ENCODE assay signal across 8 mouse cellular contexts in the genomic region with DNA sequence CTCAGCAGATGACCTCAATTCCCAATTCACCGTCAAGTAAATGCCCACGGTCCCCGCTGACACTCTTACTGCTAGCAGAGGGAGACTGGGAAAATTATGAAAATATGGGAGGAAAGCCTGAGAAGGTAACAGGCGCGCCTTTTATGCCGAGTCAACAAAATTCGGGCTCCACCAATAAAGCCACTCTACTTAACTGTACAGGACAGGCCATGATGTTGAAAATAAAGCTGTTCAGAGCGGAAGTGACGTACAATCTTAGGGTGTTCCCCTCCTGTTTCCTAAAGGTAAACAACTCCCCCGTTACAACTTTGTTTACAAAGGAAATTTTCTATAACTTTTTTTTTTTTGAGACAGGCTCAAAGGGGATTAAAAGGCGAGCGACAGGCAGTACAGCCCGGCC. TPM values are rescaled to one million over a fixed set of nuclear protein-coding genes. Genes with fewer than 3 reads are reported as not detected.
A peak's percentile ranks its signal among the peaks of the same experiment; 100 is the strongest.
DNase-seq lines count a peak whose midpoint lies in the region; ATAC-seq lines count a peak whose summit lies in the region.

No protein-coding gene starts in this region.

- intact Hi-C loops in heart, postnatal 36 days (cut with DNase I) = loop anchor here (2.0 to 5.0 kb wide), 2 partner anchors 30 to 164 kb away; a partner anchor contains a TSS

- ATAC-seq in embryonic facial prominence, embryonic 11.5 days (replicated peaks; ENCODE audit: insufficient number of reproducible peaks, low FRiP score, low TSS enrichment, low read depth) = 0 out of 2 replicates have a peak, but pooled peaks have one; percentile 44
- ATAC-seq in limb, embryonic 11.5 days (ENCODE audit: insufficient number of reproducible peaks, low FRiP score, low TSS enrichment, low read depth) = no peak
- ATAC-seq in midbrain, embryonic 12.5 days (ENCODE audit: low FRiP score, low read depth) = peak; percentile 63

- peak overlapping the region; percentile 100 for H3K9ac ChIP-seq in embryonic facial prominence, embryonic 11.5 days (replicated peaks; ENCODE audit: low read length)
- H3K9ac ChIP-seq in limb, embryonic 11.5 days (ENCODE audit: low read length) = peak overlapping the region; percentile 99
- peak overlapping the region; percentile 100 for H3K9ac ChIP-seq in midbrain, embryonic 12.5 days (replicated peaks)

- peak overlapping the region; percentile 48 for H3K4me2 ChIP-seq in embryonic facial prominence, embryonic 11.5 days (ENCODE audit: low read depth, low read length)
- H3K4me2 ChIP-seq in limb, embryonic 11.5 days (ENCODE audit: low read depth, severe bottlenecking) = peak overlapping the region; percentile 52
- H3K4me2 ChIP-seq in midbrain, embryonic 12.5 days (replicated peaks) = peak overlapping the region; percentile 66

- no peaks in the 10 kb centered on the region for H3K27me3 ChIP-seq in embryonic facial prominence, embryonic 11.5 days (ENCODE audit: control insufficient read depth, insufficient read depth, low read length)
- no peaks in the 10 kb centered on the region for H3K27me3 ChIP-seq in limb, embryonic 11.5 days (ENCODE audit: control insufficient read depth, insufficient read depth, low read length)
- no peaks in the 10 kb centered on the region for H3K27me3 ChIP-seq in midbrain, embryonic 12.5 days

- no peak overlapping the region; the same call in 1 of the 2 replicates for H3K27ac ChIP-seq in embryonic facial prominence, embryonic 11.5 days (replicated peaks; ENCODE audit: low read depth, low read length)
- H3K27ac ChIP-seq in limb, embryonic 11.5 days (replicated peaks; ENCODE audit: low read depth, low read length) = peak overlapping the region; percentile 92; the same call in 1 of the 2 replicates
- H3K27ac ChIP-seq in midbrain, embryonic 12.5 days (replicated peaks) = peak overlapping the region; percentile 99; the same call in 1 of the 2 replicates

- peak; percentile 91 for DNase-seq in CD4-positive, CD25-positive, alpha-beta regulatory T cell, adult 2 months (ENCODE audit: low read depth, low spot score)
- DNase-seq in NIH3T3 (ENCODE audit: low read depth) = peak; percentile 77
- DNase-seq in embryonic facial prominence, embryonic 11.5 days (ENCODE audit: low spot score) = peak; percentile 78
- DNase-seq in heart, postnatal 36 days = peak; percentile 32 to 49
- DNase-seq in limb, embryonic 11.5 days (ENCODE audit: low spot score) = peak; percentile 36
- peak; percentile 79 for DNase-seq in thymus, postnatal 0 days (ENCODE audit: low spot score)
- no peak for DNase-seq in gastrocnemius, postnatal 25 days

- H3K4me3 ChIP-seq in embryonic facial prominence, embryonic 11.5 days (ENCODE audit: low read depth, low read length) = peak overlapping the region; percentile 100
- H3K4me3 ChIP-seq in limb, embryonic 11.5 days (ENCODE audit: low read depth, low read length) = peak overlapping the region; percentile 91
- H3K4me3 ChIP-seq in midbrain, embryonic 12.5 days = peak overlapping the region; percentile 84

- WGBS in embryonic facial prominence, embryonic 11.5 days = 11% methylated on average over 13 of the region's 13 CpGs
- WGBS in limb, embryonic 11.5 days = 12% methylated on average over 13 of the region's 13 CpGs
- WGBS in midbrain, embryonic 12.5 days = 12% methylated on average over 13 of the region's 13 CpGs

- peaks cover 18% of the 10 kb centered on the region for H3K36me3 ChIP-seq in embryonic facial prominence, embryonic 11.5 days (replicated peaks; ENCODE audit: control insufficient read depth, insufficient read depth, low read depth, low read length)
- peaks cover 20% of the 10 kb centered on the region for H3K36me3 ChIP-seq in limb, embryonic 11.5 days (ENCODE audit: control insufficient read depth, insufficient read depth, low read length)
- H3K36me3 ChIP-seq in midbrain, embryonic 12.5 days = peaks cover 31% of the 10 kb centered on the region

- no peaks in the 10 kb centered on the region for H3K9me3 ChIP-seq in embryonic facial prominence, embryonic 11.5 days (replicated peaks; ENCODE audit: control insufficient read depth, low read length)
- H3K9me3 ChIP-seq in limb, embryonic 11.5 days (ENCODE audit: control insufficient read depth, low read length) = no peaks in the 10 kb centered on the region
- no peaks in the 10 kb centered on the region for H3K9me3 ChIP-seq in midbrain, embryonic 12.5 days

- H3K4me1 ChIP-seq in embryonic facial prominence, embryonic 11.5 days (ENCODE audit: control insufficient read depth, insufficient read depth, low read length) = no peaks in the 10 kb centered on the region
- 0 out of 2 replicates have a peak, but pooled peaks cover 4% of the 10 kb centered on the region for H3K4me1 ChIP-seq in limb, embryonic 11.5 days (ENCODE audit: control insufficient read depth, insufficient read depth, low read length)
- H3K4me1 ChIP-seq in midbrain, embryonic 12.5 days = peaks cover 17% of the 10 kb centered on the region

RNA-seq across cellular contexts. Expression of a gene that starts 1.0 kb away (rescaled TPM):
- 182 and 195 TPM in 2 replicates for polyA plus RNA-seq in embryonic facial prominence, embryonic 11.5 days (2014; fragmentation: Nextera tagmentation; extraction: Ambion mirVana)
- 10 to 100 TPM; 59.6 to 68.2 TPM for total RNA-seq in heart, postnatal 36 days (2021)
- polyA plus RNA-seq in limb, embryonic 11.5 days (2014; fragmentation: Nextera tagmentation; extraction: Ambion mirVana) = 166 and 176 TPM in 2 replicates
- 175 and 180 TPM in 2 replicates for polyA plus RNA-seq in midbrain, embryonic 12.5 days (2016; fragmentation: Nextera tagmentation; extraction: Ambion mirVana)
- 239 and 257 TPM in 2 replicates for polyA plus RNA-seq in thymus, postnatal 0 days (2015; fragmentation: Nextera tagmentation; extraction: Ambion mirVana)
- 10 to 100 TPM; 30.4 to 33.5 TPM for total RNA-seq in gastrocnemius, postnatal 25 days (2021)

RNA-seq across cellular contexts. Expression of a gene that starts 22.1 kb away (rescaled TPM):
- 69.1 and 69.4 TPM in 2 replicates for polyA plus RNA-seq in embryonic facial prominence, embryonic 11.5 days (2014; fragmentation: Nextera tagmentation; extraction: Ambion mirVana)
- 10 to 100 TPM in 1 of 2 experiments, 1 to 10 TPM in 1; 10.0 to 12.6 TPM for total RNA-seq in heart, postnatal 36 days (2021)
- 68.4 and 68.8 TPM in 2 replicates for polyA plus RNA-seq in limb, embryonic 11.5 days (2014; fragmentation: Nextera tagmentation; extraction: Ambion mirVana)
- polyA plus RNA-seq in midbrain, embryonic 12.5 days (2016; fragmentation: Nextera tagmentation; extraction: Ambion mirVana) = 59.5 and 61.8 TPM in 2 replicates
- polyA plus RNA-seq in thymus, postnatal 0 days (2015; fragmentation: Nextera tagmentation; extraction: Ambion mirVana) = 25.6 and 25.7 TPM in 2 replicates
- total RNA-seq in gastrocnemius, postnatal 25 days (2021) = 1 to 10 TPM; 6.8 to 8.5 TPM

RNA-seq across cellular contexts. Expression of a gene that starts 22.4 kb away (rescaled TPM):
- polyA plus RNA-seq in embryonic facial prominence, embryonic 11.5 days (2014; fragmentation: Nextera tagmentation; extraction: Ambion mirVana) = 60.8 and 66.6 TPM in 2 replicates
- total RNA-seq in heart, postnatal 36 days (2021) = 10 to 100 TPM; 13.8 to 17.0 TPM
- 57.2 and 64.1 TPM in 2 replicates for polyA plus RNA-seq in limb, embryonic 11.5 days (2014; fragmentation: Nextera tagmentation; extraction: Ambion mirVana)
- polyA plus RNA-seq in midbrain, embryonic 12.5 days (2016; fragmentation: Nextera tagmentation; extraction: Ambion mirVana) = 51.9 and 52.8 TPM in 2 replicates
- 68.1 and 78.5 TPM in 2 replicates for polyA plus RNA-seq in thymus, postnatal 0 days (2015; fragmentation: Nextera tagmentation; extraction: Ambion mirVana)
- total RNA-seq in gastrocnemius, postnatal 25 days (2021) = 10 to 100 TPM; 17.2 to 17.8 TPM

RNA-seq across cellular contexts. Expression of a gene that starts 30.2 kb away (rescaled TPM):
- polyA plus RNA-seq in embryonic facial prominence, embryonic 11.5 days (2014; fragmentation: Nextera tagmentation; extraction: Ambion mirVana) = 523 and 595 TPM in 2 replicates
- total RNA-seq in heart, postnatal 36 days (2021) = 10 to 100 TPM; 73.7 to 74.5 TPM
- 499 and 502 TPM in 2 replicates for polyA plus RNA-seq in limb, embryonic 11.5 days (2014; fragmentation: Nextera tagmentation; extraction: Ambion mirVana)
- 481 and 498 TPM in 2 replicates for polyA plus RNA-seq in midbrain, embryonic 12.5 days (2016; fragmentation: Nextera tagmentation; extraction: Ambion mirVana)
- 437 and 440 TPM in 2 replicates for polyA plus RNA-seq in thymus, postnatal 0 days (2015; fragmentation: Nextera tagmentation; extraction: Ambion mirVana)
- total RNA-seq in gastrocnemius, postnatal 25 days (2021) = 10 to 100 TPM; 43.5 to 49.1 TPM
